Mouse (Mus musculus) gastrocnemius, adult 18-20 months (tissue): ENCODE results near the gene Fgfr2. TPM values are rescaled to one million over a fixed set of nuclear protein-coding genes. Genes with fewer than 3 reads are reported as not detected.

ENCODE experiments used
- DNase-seq: peaks from one replicate; pipeline ENCODE4 v3.0.0; 2021; ENCODE audit warnings: low spot score
- total RNA-seq, 2 experiments: library from RNA; stranded (reverse); gene quantifications; 2 replicates each; pipeline ENCODE4 v1.2.3; 2021

The Fgfr2 gene
- total RNA-seq, 2 experiments from 2014 or later: 0.43 to 0.88 TPM

- peak; percentile 21 for DNase-seq
These were observed 2287.9 kb downstream of the Fgfr2 start for GRCm38 (mm10) chr7:130834958-130835861.

GRCm38 (mm10) chr7:130834299-130834698, 2288.9 kb downstream of the Fgfr2 start:
- DNase-seq: no peak

GRCm38 (mm10) chr7:130831586-130831985, 2291.6 kb downstream of the Fgfr2 start:
- no peak for DNase-seq

GRCm38 (mm10) chr7:130828475-130828874, 2294.7 kb downstream of the Fgfr2 start:
- no peak for DNase-seq

- no peak for DNase-seq
These were observed 2295.2 kb downstream of the Fgfr2 start for GRCm38 (mm10) chr7:130827844-130828403.

- peak; percentile 61 for DNase-seq
These were observed 2295.7 kb downstream of the Fgfr2 start for GRCm38 (mm10) chr7:130827431-130827830.

- DNase-seq: no peak
These were observed 2296.8 kb downstream of the Fgfr2 start for GRCm38 (mm10) chr7:130826343-130826742.

- no peak for DNase-seq
These were observed 2299.2 kb downstream of the Fgfr2 start for GRCm38 (mm10) chr7:130823992-130824391.

GRCm38 (mm10) chr7:130819624-130820023, 2303.5 kb downstream of the Fgfr2 start:
- no peak for DNase-seq

- no peak for DNase-seq
These were observed 2304.3 kb downstream of the Fgfr2 start for GRCm38 (mm10) chr7:130818813-130819212.

GRCm38 (mm10) chr7:130816243-130816642, 2306.9 kb downstream of the Fgfr2 start:
- no peak for DNase-seq

- no peak for DNase-seq
These were observed 2307.5 kb downstream of the Fgfr2 start for GRCm38 (mm10) chr7:130815601-130816000.

GRCm38 (mm10) chr7:130812407-130812806, 2310.7 kb downstream of the Fgfr2 start:
- no peak for DNase-seq

- no peak for DNase-seq
These were observed 2312.9 kb downstream of the Fgfr2 start for GRCm38 (mm10) chr7:130810238-130810637.

- no peak for DNase-seq
These were observed 2314.5 kb downstream of the Fgfr2 start for GRCm38 (mm10) chr7:130808694-130809093.

GRCm38 (mm10) chr7:130807749-130808148, 2315.4 kb downstream of the Fgfr2 start:
- DNase-seq: peak; percentile 51

- peak; percentile 34 for DNase-seq
These were observed 2318.2 kb downstream of the Fgfr2 start for GRCm38 (mm10) chr7:130804991-130805390.

- DNase-seq: no peak
These were observed 2319.8 kb downstream of the Fgfr2 start for GRCm38 (mm10) chr7:130803251-130803825.

- DNase-seq: no peak
These were observed 2321.3 kb downstream of the Fgfr2 start for GRCm38 (mm10) chr7:130801811-130802210.

- no peak for DNase-seq
These were observed 2322.5 kb downstream of the Fgfr2 start for GRCm38 (mm10) chr7:130800681-130801080.

- no peak for DNase-seq
These were observed 2323.7 kb downstream of the Fgfr2 start for GRCm38 (mm10) chr7:130799418-130799817.

- DNase-seq: no peak
These were observed 2325.6 kb downstream of the Fgfr2 start for GRCm38 (mm10) chr7:130797524-130797923.
